Mouse (Mus musculus): Measurements from ENCODE around the gene Nlgn1. TPM values are rescaled to one million over a fixed set of nuclear protein-coding genes. Genes with fewer than 3 reads are reported as not detected.

The Nlgn1 gene
- polyA plus RNA-seq, 2 experiments: 2.6 to 3.5 TPM

DNA sequence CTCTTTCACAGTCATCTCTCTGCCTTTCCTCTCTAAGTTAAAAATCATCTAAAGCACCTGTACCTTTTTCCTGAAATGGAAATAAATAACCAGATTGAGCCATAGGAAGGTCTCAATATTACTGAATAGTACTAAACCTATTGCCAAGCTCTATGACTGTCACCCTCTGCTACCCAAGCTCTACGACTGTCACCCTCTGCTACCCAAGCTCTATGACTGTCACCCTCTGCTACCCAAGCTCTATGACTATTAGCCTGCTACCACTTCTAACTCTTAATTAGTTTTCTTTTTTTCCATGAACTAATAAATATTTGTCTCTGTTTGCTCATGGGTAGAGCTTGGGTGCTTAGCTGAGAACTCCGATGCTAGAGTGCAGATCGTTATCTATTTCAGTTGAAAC lies 368.0 kb downstream of the Nlgn1 start:
- no peaks in the 10 kb centered on the region for H3K9me3 ChIP-seq (ENCODE audit: control insufficient read depth, low read length)
- no peak overlapping the region for H3K27ac ChIP-seq (replicated peaks; ENCODE audit: low read depth, low read length)
- TF ChIP-seq POLR2A (IDR thresholded peaks at IDR 0.05; ENCODE audit: borderline replicate concordance, extremely low read depth, insufficient read depth, insufficient read length): no peak
- 86% methylated on average over 3 of the region's 3 CpGs for WGBS
- DNase-seq (ENCODE audit: low spot score) (no peak), ATAC-seq (ENCODE audit: low FRiP score, low read depth) (no peak)
- no peak overlapping the region for H3K4me3 ChIP-seq (replicated peaks; ENCODE audit: low read length)
- no peak overlapping the region for H3K4me2 ChIP-seq (replicated peaks; ENCODE audit: low read depth, low read length, severe bottlenecking)
- H3K27me3 ChIP-seq (ENCODE audit: control insufficient read depth, insufficient read depth, low read length): no peaks in the 10 kb centered on the region
- no peaks in the 10 kb centered on the region for H3K36me3 ChIP-seq (ENCODE audit: control insufficient read depth, insufficient read depth, low read length)
- no peak overlapping the region for H3K9ac ChIP-seq (ENCODE audit: low read depth, low read length, severe bottlenecking)
- H3K4me1 ChIP-seq (ENCODE audit: control insufficient read depth, insufficient read depth, low read length): no peaks in the 10 kb centered on the region

DNA sequence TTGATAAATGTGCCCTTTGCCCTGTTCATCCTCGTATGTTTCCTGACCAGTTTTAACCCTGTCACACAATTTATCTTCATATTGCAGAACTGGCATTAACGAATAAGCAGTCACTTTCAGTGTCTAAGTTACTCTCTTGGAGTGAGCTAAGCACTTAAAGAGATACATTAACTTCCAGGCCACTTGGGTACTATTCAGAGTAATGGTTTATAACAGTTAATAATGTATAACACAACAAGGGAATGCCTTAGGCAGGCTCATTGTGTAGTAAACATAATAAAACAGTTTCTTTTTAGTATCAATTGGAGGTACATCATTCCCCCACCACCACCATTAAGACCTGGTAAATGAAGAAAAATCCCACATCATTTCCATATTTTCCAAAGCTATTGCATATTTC lies 368.7 kb downstream of the Nlgn1 start:
- H3K36me3 ChIP-seq (ENCODE audit: control insufficient read depth, insufficient read depth, low read length): no peaks in the 10 kb centered on the region
- 72% methylated on average over 2 of the region's 2 CpGs for whole genome bisulfite sequencing
- no peak overlapping the region for H3K4me2 ChIP-seq (replicated peaks; ENCODE audit: low read depth, low read length, severe bottlenecking)
- H3K27ac ChIP-seq (replicated peaks; ENCODE audit: low read depth, low read length): no peak overlapping the region
- no peaks in the 10 kb centered on the region for H3K27me3 ChIP-seq (ENCODE audit: control insufficient read depth, insufficient read depth, low read length)
- DNase-seq (ENCODE audit: low spot score) (no peak), ATAC-seq (ENCODE audit: low FRiP score, low read depth) (no peak)
- no peak for TF ChIP-seq POLR2A (IDR thresholded peaks at IDR 0.05; ENCODE audit: borderline replicate concordance, extremely low read depth, insufficient read depth, insufficient read length)
- H3K9me3 ChIP-seq (ENCODE audit: control insufficient read depth, low read length): no peaks in the 10 kb centered on the region
- H3K4me1 ChIP-seq (ENCODE audit: control insufficient read depth, insufficient read depth, low read length): no peaks in the 10 kb centered on the region
- no peak overlapping the region for H3K9ac ChIP-seq (ENCODE audit: low read depth, low read length, severe bottlenecking)
- H3K4me3 ChIP-seq (replicated peaks; ENCODE audit: low read length): no peak overlapping the region

GRCm38 (mm10) chr3:25916535-25916934 lies 415.7 kb downstream of the Nlgn1 start:
- H3K27me3 ChIP-seq (ENCODE audit: control insufficient read depth, insufficient read depth, low read length): no peaks in the 10 kb centered on the region
- no peak overlapping the region for H3K4me3 ChIP-seq (replicated peaks; ENCODE audit: low read length)
- no peak overlapping the region for H3K27ac ChIP-seq (replicated peaks; ENCODE audit: low read depth, low read length)
- ATAC-seq (ENCODE audit: low FRiP score, low read depth) (no peak), DNase-seq (ENCODE audit: low spot score) (no peak)
- no peaks in the 10 kb centered on the region for H3K36me3 ChIP-seq (ENCODE audit: control insufficient read depth, insufficient read depth, low read length)
- no peak overlapping the region for H3K9ac ChIP-seq (ENCODE audit: low read depth, low read length, severe bottlenecking)
- no peaks in the 10 kb centered on the region for H3K9me3 ChIP-seq (ENCODE audit: control insufficient read depth, low read length)
- H3K4me1 ChIP-seq (ENCODE audit: control insufficient read depth, insufficient read depth, low read length): no peaks in the 10 kb centered on the region
- TF ChIP-seq POLR2A (IDR thresholded peaks at IDR 0.05; ENCODE audit: borderline replicate concordance, extremely low read depth, insufficient read depth, insufficient read length): no peak
- WGBS: 87% methylated on average over 5 of the region's 5 CpGs
- no peak overlapping the region for H3K4me2 ChIP-seq (replicated peaks; ENCODE audit: low read depth, low read length, severe bottlenecking)

DNA sequence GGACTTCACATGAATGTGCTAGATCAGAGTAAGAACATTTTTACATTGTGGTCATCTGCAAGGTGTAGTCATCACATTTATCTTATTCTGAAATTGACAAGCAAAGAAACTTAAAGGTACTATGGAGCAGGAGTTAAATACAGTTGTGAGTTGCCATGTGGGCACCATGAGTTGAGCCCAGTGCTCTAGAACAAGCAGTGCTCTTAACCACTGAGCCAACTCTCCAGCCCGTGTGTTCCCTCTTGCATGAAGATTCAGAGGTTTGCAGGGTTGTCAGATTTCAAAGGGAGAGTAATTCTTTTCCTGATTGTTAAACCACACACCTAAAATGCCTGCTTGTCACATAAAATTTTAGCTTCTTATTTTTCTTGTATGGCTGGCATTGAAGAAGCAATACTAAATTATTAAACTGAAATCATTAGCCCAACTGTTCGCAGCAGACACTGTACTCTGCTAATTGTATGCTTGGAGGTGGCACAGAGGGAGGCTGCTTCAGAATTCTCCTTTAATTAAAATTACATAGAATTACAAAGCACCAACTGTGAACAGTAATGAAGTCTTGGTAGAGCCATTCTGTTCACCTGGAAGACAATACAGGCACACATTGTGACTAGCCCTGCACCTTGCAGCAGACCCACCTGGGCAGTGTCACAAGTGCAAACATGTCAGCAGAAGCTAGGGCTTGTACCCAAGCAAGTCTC lies 417.7 kb downstream of the Nlgn1 start:
- no peaks in the 10 kb centered on the region for H3K4me1 ChIP-seq (ENCODE audit: control insufficient read depth, insufficient read depth, low read length)
- ATAC-seq (ENCODE audit: low FRiP score, low read depth): no peak
- no peak overlapping the region for H3K4me3 ChIP-seq (replicated peaks; ENCODE audit: low read length)
- TF ChIP-seq POLR2A (IDR thresholded peaks at IDR 0.05; ENCODE audit: borderline replicate concordance, extremely low read depth, insufficient read depth, insufficient read length): no peak
- H3K36me3 ChIP-seq (ENCODE audit: control insufficient read depth, insufficient read depth, low read length): no peaks in the 10 kb centered on the region
- no peak overlapping the region for H3K27ac ChIP-seq (replicated peaks; ENCODE audit: low read depth, low read length)
- no peaks in the 10 kb centered on the region for H3K27me3 ChIP-seq (ENCODE audit: control insufficient read depth, insufficient read depth, low read length)
- H3K9ac ChIP-seq (ENCODE audit: low read depth, low read length, severe bottlenecking): no peak overlapping the region
- no peak overlapping the region for H3K4me2 ChIP-seq (replicated peaks; ENCODE audit: low read depth, low read length, severe bottlenecking)
- no peaks in the 10 kb centered on the region for H3K9me3 ChIP-seq (ENCODE audit: control insufficient read depth, low read length)
- WGBS: 57% methylated on average over 2 of the region's 2 CpGs
- DNase-seq (ENCODE audit: low spot score): no peak

DNA sequence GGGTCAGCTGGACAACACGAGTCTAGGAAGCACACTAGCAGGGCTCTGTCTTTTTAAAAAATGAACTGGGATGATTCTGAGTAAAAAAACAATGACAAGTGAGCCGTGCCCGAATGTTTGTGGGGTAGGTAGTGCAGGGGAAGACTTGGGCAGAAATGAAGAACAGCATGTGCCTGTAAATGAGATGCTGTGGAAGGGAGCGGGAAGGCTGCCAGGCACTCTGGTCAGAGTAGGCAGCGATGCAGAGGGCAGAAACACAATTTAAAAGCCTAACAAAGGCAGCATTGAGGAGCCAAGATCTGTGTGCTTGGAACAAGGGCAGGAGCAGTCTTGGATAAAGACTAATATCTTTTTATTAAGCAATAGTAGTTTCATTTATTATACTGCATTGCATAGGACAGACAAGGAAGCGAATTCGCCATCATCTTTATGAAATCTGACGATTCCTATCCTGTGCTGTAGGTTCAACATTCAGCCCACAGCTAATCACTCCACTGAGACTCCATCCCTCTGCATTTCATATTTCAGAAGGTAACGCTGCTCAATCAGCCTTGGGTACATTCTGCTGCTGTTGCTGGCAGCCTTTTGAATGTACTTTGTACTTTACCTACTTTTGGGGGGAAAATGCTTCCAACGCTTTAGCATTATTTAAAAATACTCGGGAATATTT lies 429.0 kb downstream of the Nlgn1 start:
- DNase-seq (ENCODE audit: low spot score) (no peak), ATAC-seq (ENCODE audit: low FRiP score, low read depth) (no peak)
- Histone ChIP-seq H3K4me3 (replicated peaks; ENCODE audit: low read length) (no peak overlapping the region), H3K4me1 (ENCODE audit: control insufficient read depth, insufficient read depth, low read length) (no peaks in the 10 kb centered on the region), H3K9me3 (ENCODE audit: control insufficient read depth, low read length) (no peaks in the 10 kb centered on the region), H3K27me3 (ENCODE audit: control insufficient read depth, insufficient read depth, low read length) (no peaks in the 10 kb centered on the region), H3K27ac (replicated peaks; ENCODE audit: low read depth, low read length) (no peak overlapping the region), H3K9ac (ENCODE audit: low read depth, low read length, severe bottlenecking) (no peak overlapping the region), H3K4me2 (replicated peaks; ENCODE audit: low read depth, low read length, severe bottlenecking) (no peak overlapping the region), H3K36me3 (ENCODE audit: control insufficient read depth, insufficient read depth, low read length) (no peaks in the 10 kb centered on the region)
- no peak for TF ChIP-seq POLR2A (IDR thresholded peaks at IDR 0.05; ENCODE audit: borderline replicate concordance, extremely low read depth, insufficient read depth, insufficient read length)
- 79% methylated on average over 11 of the region's 11 CpGs for WGBS

Measured in limb, embryonic 14.5 days (tissue).